Mouse (Mus musculus) testis, adult 2 months (tissue): ENCODE results near the gene Xpc.

Source experiments
- CTCF ChIP-seq: fragments of 200-500 bp; IDR thresholded peaks from 2 replicates; pipeline ENCODE4 v1.5.1; 2012; ENCODE audit warnings: low read depth, mild to moderate bottlenecking, inconsistent platforms, low read length, moderate library complexity; ENCODE audit not compliant: control insufficient read depth, insufficient read depth, insufficient replicate concordance
- POLR2A ChIP-seq: fragments of 200-500 bp; IDR thresholded peaks from 2 replicates; pipeline ENCODE4 v1.6.1; 2012; ENCODE audit warnings: low read depth, mild to moderate bottlenecking, inconsistent platforms, low read length, moderate library complexity; ENCODE audit not compliant: control insufficient read depth

GRCm38 (mm10) chr6:91473805-91474440, 41.8 kb downstream of the Xpc start:
- no peak for TF ChIP-seq POLR2A
- TF ChIP-seq CTCF, result no peak
